Comparison of ENCODE assay signal across 8 mouse cellular contexts in the genomic region with DNA sequence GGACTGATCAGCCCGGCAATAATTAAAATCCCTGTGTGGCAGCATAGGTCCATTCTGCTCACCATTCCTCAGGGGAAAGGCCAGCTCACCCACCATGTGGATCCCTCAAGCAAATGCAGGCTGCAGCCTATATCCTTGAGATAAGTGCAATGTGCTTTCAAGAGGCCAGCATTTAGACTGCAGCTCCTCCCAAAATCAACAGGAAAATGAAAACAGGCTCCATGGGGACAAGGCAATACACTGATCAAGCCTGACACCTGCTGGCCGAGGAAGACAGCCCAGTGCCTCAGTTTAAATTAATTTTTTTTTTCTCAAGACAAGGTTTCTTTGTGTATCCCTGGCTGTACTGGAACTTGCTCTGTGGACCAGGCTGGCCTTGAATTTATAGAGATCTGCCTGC. TPM values are rescaled to one million over a fixed set of nuclear protein-coding genes. Genes with fewer than 3 reads are reported as not detected.
DNase-seq lines count a peak whose midpoint lies in the region; ATAC-seq and TF ChIP-seq lines count a peak whose summit lies in the region.

No protein-coding gene starts in this region.

- no peaks in the 10 kb centered on the region for H3K4me1 ChIP-seq in midbrain, embryonic 10.5 days

- peaks cover 85% of the 10 kb centered on the region for H3K36me3 ChIP-seq in midbrain, embryonic 10.5 days

- ATAC-seq in granulocyte monocyte progenitor cell, adult 5-6 weeks (replicated peaks; ENCODE audit: poor library complexity, severe bottlenecking), result peak; percentile 55

- peak; percentile 80 for TF ChIP-seq CTCF in layer of hippocampus, adult 2 months (conservative IDR thresholded peaks at IDR 0.05)

- H3K9me3 ChIP-seq in midbrain, embryonic 10.5 days (replicated peaks), result no peaks in the 10 kb centered on the region

- no peaks in the 10 kb centered on the region for H3K27me3 ChIP-seq in midbrain, embryonic 10.5 days (ENCODE audit: low read depth, poor library complexity, severe bottlenecking)

- peak; percentile 7 for DNase-seq in cerebellum, adult 11 months
- DNase-seq in cerebellum, adult 9-11 months, result no peak
- peak; percentile 29 for DNase-seq in urinary bladder, postnatal 14 days (ENCODE audit: low spot score)
- DNase-seq in urinary bladder, adult 2 months (ENCODE audit: low spot score), result no peak
- peak in 1 of 2 experiments; percentile 43 for DNase-seq in layer of hippocampus, adult 2 months (ENCODE audit: low spot score in 2 of 2)
- DNase-seq in midbrain, embryonic 10.5 days (ENCODE audit: low spot score), result peak; percentile 30
- DNase-seq in thymus, postnatal 14 days, result peak; percentile 24

- no peak overlapping the region for H3K4me3 ChIP-seq in layer of hippocampus, adult 2 months
- no peak overlapping the region for H3K4me3 ChIP-seq in midbrain, embryonic 10.5 days

- peak overlapping the region; percentile 84 for H3K27ac ChIP-seq in layer of hippocampus, adult 2 months
- H3K27ac ChIP-seq in midbrain, embryonic 10.5 days (replicated peaks), result no peak overlapping the region

- WGBS in midbrain, embryonic 10.5 days, result 64% methylated on average over 2 of the region's 2 CpGs

RNA-seq across cellular contexts. Expression of gene Pus7, which starts 24.9 kb away (rescaled TPM):
- 21.7 and 27.2 TPM in 2 replicates for polyA plus RNA-seq in urinary bladder, adult 2 months (2012; rRNA removed)
- total RNA-seq in granulocyte monocyte progenitor cell, adult 5-6 weeks (2014; fragmentation: Nextera tagmentation), result 44.4 and 45.8 TPM in 2 replicates
- total RNA-seq in granulocyte monocyte progenitor cell, adult 5-6 weeks (2017), result 50.5 and 64.7 TPM in 2 replicates
- total RNA-seq in layer of hippocampus, adult 2 months (2021), result 10 to 100 TPM; 14.6 to 17.7 TPM
- 32.3 and 37.7 TPM in 2 replicates for polyA plus RNA-seq in midbrain, embryonic 10.5 days (2016; fragmentation: Nextera tagmentation; extraction: Ambion mirVana)

RNA-seq across cellular contexts. Expression of gene Rint1, which starts 28.9 kb away (rescaled TPM):
- 16.4 and 18.4 TPM in 2 replicates for polyA plus RNA-seq in urinary bladder, adult 2 months (2012; rRNA removed)
- 19.6 and 33.0 TPM in 2 replicates for total RNA-seq in granulocyte monocyte progenitor cell, adult 5-6 weeks (2014; fragmentation: Nextera tagmentation)
- total RNA-seq in granulocyte monocyte progenitor cell, adult 5-6 weeks (2017), result 25.0 and 29.1 TPM in 2 replicates
- 10 to 100 TPM; 21.0 to 22.9 TPM for total RNA-seq in layer of hippocampus, adult 2 months (2021)
- 32.7 and 36.6 TPM in 2 replicates for polyA plus RNA-seq in midbrain, embryonic 10.5 days (2016; fragmentation: Nextera tagmentation; extraction: Ambion mirVana)

Comparison
In these comparisons a context has a peak if more than half of its experiments do, and no peak if none do; other contexts are left out.
1. DNase-seq: peak in cerebellum, adult 11 months (single experiment), urinary bladder, postnatal 14 days (single experiment), midbrain, embryonic 10.5 days (single experiment) and thymus, postnatal 14 days (single experiment); none in cerebellum, adult 9-11 months (single experiment) and urinary bladder, adult 2 months (single experiment).